Mouse (Mus musculus) macrophage (primary cell): ENCODE measurements around the gene Pcdh19. TPM values are rescaled to one million over a fixed set of nuclear protein-coding genes. Genes with fewer than 3 reads are reported as not detected.
"Not testable (repeated sequence)": the region's sequence is repeated elsewhere in the genome, so short reads cannot be mapped to it uniquely, and the experiment has no call there.

Source experiments
- H3K27ac ChIP-seq: fragments of 350-480 bp; formaldehyde crosslinking; 2 replicates; pipeline ENCODE4 v1.9.0; 2021
- H3K36me3 ChIP-seq: fragments of 350-480 bp; formaldehyde crosslinking; 2 replicates; pipeline ENCODE4 v1.9.0; 2021; ENCODE audit errors: inconsistent target
- H3K4me3 ChIP-seq: fragments of 350-480 bp; formaldehyde crosslinking; 2 replicates; pipeline ENCODE4 v1.9.0; 2021; ENCODE audit errors: inconsistent target
- H3K79me2 ChIP-seq: fragments of 350-480 bp; formaldehyde crosslinking; 2 replicates; pipeline ENCODE4 v1.9.0; 2021; ENCODE audit errors: inconsistent target
- WGBS: methylation state at CpG from one replicate; pipeline ENCODE4 v1.1.7; 2026; ENCODE audit warnings: inconsistent platforms; ENCODE audit not compliant: missing documents; 5-methylcytosine and 5-hydroxymethylcytosine counted together
- polyA plus RNA-seq: library from polyadenylated mRNA; stranded (reverse); fragments of 250-400 nt; gene quantifications from 3 replicates; pipeline ENCODE4 v1.2.4, GENCODE M21; 2018; ENCODE audit warnings: inconsistent platforms
- total RNA-seq, 78 experiments: library from RNA; depleted of rRNA; stranded (reverse); fragments of 250-400 nt; gene quantifications; 1 replicate in 9 of 78; 2 replicates in 24 of 78; 3 replicates in 43 of 78; 4 replicates in 2 of 78; pipeline ENCODE4 v1.2.4; 2018; ENCODE audit warnings: inconsistent platforms in 56 of 78

Gene Pcdh19
- total RNA-seq (2018; cell fraction: chromatin; rRNA removed) = 1 to 10 TPM in 1 of 26 experiments, under 1 TPM in 2, not detected in 23; 0.08 to 3.4 (median 0.11) TPM
- under 1 TPM in 1 of 26 experiments, not detected in 25; 0.03 TPM for total RNA-seq (2018; cell fraction: cytosol; rRNA removed)
- total RNA-seq (2018; cell fraction: nucleus; rRNA removed) = under 1 TPM in 3 of 26 experiments, not detected in 23; 0.07 to 0.58 (median 0.10) TPM
- not detected in 3 replicates for polyA plus RNA-seq

DNA sequence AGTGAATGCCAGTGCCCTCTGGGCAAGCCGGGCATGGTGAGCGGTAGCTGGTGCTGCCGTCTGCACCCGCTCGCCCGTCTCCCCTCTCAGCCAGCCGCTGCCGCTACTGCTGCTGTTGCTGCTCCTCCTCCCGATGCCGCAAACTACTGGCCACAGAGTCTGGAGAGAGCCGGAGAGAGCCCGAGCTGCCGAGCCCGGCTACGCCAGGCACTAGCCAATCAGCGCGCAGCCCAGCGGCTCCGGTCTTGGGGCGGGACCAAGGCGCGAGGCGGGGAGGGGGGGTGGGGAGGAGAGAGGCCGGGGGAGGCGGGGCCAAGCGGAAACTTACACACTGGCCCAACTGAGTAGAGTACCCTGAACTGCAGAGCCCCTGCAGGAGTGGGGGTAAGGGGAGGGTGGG is at the start of gene Pcdh19:
Pcdh19 (minus strand) TSS at position 148 of the 400 bp plus-strand sequence.
- whole genome bisulfite sequencing = 34% methylated on average over 24 of the region's 26 CpGs
- no peak within 1 kb of the TSS for H3K27ac ChIP-seq
- no peaks in the 10 kb centered on the region for H3K79me2 ChIP-seq
- no peak within 1 kb of the TSS for H3K4me3 ChIP-seq
- no peaks in the 10 kb centered on the region for H3K36me3 ChIP-seq

DNA sequence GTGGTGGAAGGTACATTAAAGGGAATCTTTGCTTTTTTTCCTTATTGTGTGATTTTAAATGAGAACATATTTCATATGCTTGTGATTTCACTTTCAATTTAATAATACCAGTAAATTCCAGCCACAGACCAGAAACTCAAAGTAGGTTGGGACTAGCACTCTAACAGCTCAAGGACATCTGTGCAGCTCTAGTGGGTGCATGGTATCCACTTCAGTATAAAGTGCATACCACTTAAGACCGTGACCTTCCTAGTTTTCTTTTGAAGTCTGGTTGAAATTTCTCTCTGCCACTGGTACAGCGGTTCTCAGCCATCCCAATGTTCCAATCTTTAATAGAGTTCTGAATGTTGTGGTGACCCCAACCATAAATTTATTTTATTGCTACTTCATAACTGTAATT is 47.1 kb upstream of the Pcdh19 start:
- no peaks in the 10 kb centered on the region for H3K79me2 ChIP-seq
- no peak overlapping the region for H3K27ac ChIP-seq
- WGBS = 80% methylated on average over 1 of the region's 2 CpGs
- no peak overlapping the region for H3K4me3 ChIP-seq
- no peaks in the 10 kb centered on the region for H3K36me3 ChIP-seq

DNA sequence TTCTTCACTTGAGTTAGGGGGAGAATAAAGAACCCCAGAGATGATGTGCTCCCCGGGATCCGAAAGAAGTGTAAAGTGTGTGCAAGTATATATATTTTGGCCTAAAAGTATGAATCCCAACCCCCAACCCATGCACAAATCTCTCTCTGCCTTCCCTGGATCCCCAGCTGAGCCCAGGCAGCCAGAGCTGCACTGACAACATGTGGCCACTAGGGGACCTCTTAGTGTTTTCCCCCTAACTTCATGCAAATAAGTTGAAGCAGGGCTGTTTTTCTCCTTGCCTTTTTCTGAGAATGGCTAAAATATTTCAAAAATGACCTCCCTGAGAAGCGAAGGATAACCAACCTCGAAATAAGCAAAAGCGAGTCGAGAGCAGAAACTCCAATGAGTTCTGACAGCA is 46.2 kb upstream of the Pcdh19 start:
- Histone ChIP-seq H3K4me3 (no peak overlapping the region), H3K36me3 (no peaks in the 10 kb centered on the region), H3K79me2 (no peaks in the 10 kb centered on the region), H3K27ac (no peak overlapping the region)
- WGBS = 70% methylated on average over 6 of the region's 6 CpGs

DNA sequence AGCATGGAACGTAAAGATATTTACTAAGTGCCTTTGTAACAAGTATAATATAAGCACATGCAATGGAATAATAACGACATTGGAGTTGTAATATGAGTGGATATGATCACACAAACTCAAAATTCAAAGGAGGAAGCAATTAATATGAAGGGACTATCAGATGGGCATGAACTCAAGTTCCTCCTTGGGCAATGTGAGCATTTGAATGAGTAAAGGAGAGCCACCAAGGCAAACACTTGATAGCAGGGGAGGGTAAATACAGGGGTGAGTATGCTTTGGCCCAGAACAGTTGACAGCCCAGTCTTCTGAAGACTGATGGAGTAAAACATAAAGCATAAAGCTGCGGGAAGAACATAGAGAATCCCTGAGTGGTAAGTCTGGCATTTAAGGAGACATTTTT is 32.7 kb upstream of the Pcdh19 start:
- H3K4me3 ChIP-seq = no peak overlapping the region
- no peaks in the 10 kb centered on the region for H3K36me3 ChIP-seq
- 91% methylated on average over 3 of the region's 3 CpGs for WGBS
- H3K27ac ChIP-seq = no peak overlapping the region
- no peaks in the 10 kb centered on the region for H3K79me2 ChIP-seq

DNA sequence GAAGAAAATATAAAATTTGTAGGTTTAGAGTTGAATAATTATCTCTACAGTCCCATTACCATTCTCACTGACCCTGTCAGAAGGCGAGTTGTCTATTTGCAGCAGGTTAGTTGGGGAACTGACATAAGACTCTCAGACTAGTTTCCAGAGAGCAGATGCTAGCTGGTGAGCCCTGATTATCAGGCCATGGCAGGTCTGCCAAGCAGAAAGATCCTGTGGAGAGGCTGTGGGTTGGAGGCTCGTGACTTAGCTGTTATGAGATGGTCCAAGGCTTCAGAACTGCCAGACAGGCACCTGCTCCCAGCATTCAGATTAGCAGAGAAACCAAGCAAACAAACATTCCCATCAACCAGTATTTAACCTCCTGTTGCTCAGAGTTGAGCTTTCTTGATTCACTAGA is 21.8 kb upstream of the Pcdh19 start:
- Histone ChIP-seq H3K27ac (no peak overlapping the region), H3K4me3 (no peak overlapping the region), H3K36me3 (no peaks in the 10 kb centered on the region), H3K79me2 (no peaks in the 10 kb centered on the region)
- WGBS = 71% methylated on average over 2 of the region's 2 CpGs

DNA sequence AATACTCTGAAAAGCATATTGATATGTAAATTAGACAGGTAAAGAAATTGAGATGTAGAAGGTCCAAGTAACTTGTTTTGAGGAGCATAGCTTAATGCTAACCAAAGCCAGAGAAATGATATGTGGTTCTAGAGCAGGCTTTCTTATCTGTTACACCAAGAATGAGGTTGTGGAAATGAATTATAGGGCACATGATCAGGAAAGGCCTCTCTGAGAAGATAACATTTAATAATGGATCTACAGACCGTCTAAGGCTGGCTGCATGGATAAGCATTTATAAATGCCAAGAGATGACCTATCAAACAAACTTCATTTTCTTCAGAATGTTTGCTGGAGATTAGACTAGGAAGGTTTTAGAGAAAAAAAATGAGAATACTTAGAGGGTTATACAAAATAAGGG is 14.1 kb upstream of the Pcdh19 start:
- no peaks in the 10 kb centered on the region for H3K79me2 ChIP-seq
- WGBS = 75% methylated on average over 1 of the region's 1 CpGs

DNA sequence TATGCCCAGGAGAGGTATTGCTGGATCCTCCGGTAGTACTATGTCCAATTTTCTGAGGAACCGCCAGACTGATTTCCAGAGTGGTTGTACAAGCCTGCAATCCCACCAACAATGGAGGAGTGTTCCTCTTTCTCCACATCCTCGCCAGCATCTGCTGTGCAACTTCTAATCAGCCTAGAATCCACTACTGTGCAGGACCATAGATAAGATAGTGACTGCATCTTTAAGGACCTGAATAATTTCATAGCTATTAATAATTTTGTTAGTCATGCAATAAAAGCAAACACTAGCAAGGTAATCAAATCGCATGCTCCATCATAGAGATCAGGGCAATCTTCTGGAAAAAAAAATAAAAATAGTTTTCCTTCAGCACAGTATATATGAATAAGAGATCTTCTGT is 9.1 kb upstream of the Pcdh19 start:
- H3K27ac ChIP-seq, H3K4me3 ChIP-seq, H3K79me2 ChIP-seq, H3K36me3 ChIP-seq: not testable (repeated sequence)
- 100% methylated on average over 1 of the region's 4 CpGs for WGBS

More for the DNA sequence above, 14.1 kb upstream of the Pcdh19 start:
- no peaks in the 10 kb centered on the region for H3K36me3 ChIP-seq
- no peak overlapping the region for H3K4me3 ChIP-seq
- no peak overlapping the region for H3K27ac ChIP-seq

DNA sequence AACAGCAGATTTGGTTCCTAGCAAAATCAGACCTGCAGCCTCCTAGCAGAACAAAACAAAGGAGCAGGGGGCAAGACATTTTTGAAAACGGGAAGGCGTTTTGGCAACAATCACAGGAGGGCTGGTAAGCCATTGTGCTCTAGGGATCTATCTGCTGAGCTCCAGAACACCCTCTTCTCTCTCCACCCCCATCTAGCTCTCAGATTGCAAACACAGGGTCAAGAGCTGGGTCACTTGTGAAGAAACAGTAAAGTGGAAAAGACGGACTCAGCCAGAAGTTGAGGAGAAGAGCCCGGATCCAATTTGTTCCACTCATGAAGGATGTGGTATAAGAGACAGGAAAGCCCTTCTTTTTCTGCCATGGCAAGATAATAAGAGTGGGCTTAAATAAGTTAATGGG is 7.7 kb upstream of the Pcdh19 start:
- 40% methylated on average over 4 of the region's 4 CpGs for WGBS
- no peak overlapping the region for H3K27ac ChIP-seq
- no peak overlapping the region for H3K4me3 ChIP-seq
- H3K79me2 ChIP-seq = no peaks in the 10 kb centered on the region
- H3K36me3 ChIP-seq = no peaks in the 10 kb centered on the region

DNA sequence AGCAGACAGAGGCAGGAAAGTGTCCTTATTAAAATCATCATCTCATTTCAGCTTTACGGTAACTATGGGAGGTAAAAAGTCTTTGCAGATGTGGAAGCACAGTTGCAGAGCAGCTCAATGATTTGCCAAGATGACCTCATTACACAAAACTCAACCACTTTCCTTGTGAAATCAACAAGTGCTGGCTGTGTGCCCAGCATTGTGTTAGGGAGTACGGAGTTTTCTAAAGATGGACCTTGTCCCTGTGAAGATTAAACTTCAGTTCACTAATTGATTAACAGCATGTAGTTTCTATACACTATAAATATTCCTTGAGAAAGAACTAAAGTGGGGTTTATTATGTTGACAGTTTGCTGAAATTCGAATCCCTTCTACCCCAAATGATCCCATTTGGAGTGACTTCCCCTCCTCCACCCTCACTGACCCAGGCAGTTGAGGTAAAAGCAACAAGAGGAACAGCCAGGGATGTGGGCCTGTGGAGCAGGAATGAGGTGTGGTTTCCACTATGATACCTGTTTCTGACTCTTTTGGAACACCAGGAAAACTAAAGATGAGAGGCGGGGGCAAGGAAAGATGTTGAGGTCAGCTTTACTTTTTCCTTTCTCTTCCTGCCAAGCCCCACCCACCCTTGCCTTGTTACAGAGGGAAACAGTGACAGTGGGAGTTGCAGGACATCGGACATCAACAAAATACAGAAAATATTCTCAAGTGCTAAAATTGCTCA is 4.4 kb upstream of the Pcdh19 start:
- WGBS = 79% methylated on average over 4 of the region's 5 CpGs
- no peaks in the 10 kb centered on the region for H3K79me2 ChIP-seq
- H3K36me3 ChIP-seq = no peaks in the 10 kb centered on the region
- no peak overlapping the region for H3K27ac ChIP-seq
- no peak overlapping the region for H3K4me3 ChIP-seq

DNA sequence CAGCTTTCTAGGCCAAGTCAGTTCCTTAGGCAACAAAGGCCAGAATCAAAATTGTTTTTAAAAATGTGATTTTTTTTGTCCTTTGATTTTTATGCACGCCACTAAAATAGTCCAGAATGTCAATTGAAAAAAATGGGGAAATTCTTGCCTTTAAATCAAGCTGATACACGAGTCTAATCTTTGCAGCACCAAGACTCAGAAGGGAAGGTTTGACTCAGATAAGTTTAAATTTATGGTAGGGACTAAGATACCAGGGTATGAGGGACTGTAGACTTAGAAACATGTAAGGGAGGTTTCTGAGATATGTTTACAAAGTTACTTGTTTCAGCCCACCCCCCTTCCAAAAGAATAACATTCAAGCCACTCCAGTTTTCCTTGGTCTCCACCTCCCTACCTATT is 3.6 kb upstream of the Pcdh19 start:
- no peaks in the 10 kb centered on the region for H3K79me2 ChIP-seq
- no peaks in the 10 kb centered on the region for H3K36me3 ChIP-seq
- no peak overlapping the region for H3K27ac ChIP-seq
- no peak overlapping the region for H3K4me3 ChIP-seq
- WGBS = 44% methylated on average over 2 of the region's 2 CpGs

DNA sequence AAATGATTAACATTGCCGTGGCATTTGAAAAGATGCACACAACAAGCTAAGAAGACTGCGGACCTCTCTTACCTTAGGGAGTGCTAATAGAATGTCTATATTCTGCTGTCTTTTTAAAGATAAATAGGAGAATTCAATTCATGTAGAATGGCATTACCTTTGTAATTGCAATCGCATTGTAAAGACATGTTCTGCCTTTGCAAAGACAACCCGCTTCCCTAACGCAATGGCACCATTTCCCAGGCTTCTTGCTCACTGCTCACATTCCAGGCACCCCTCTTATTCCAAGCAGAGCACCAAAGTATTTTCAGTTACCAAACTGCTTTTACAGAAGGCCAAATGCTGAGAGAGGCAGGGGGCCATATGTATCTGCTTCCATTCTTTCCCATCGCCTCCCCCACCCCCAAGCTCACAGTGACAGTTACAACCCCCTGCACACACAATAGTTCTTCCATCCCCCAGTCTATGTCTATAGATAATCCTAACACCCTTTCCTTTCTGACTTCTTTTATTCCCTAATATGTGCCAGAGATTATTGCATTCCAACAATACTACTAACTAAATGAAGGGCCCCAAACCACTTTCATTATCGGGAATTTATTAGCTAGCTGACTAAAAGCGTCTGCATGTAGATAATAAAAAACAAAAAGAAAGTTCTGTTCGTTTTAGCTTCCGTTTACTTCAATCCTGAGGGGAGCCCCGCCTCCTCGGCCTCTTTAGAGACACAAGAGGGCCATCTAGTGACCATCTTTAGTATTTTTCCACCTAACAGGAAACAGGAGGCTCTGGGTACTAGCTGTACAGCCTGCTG is 3.0 kb upstream of the Pcdh19 start:
- no peak overlapping the region for H3K4me3 ChIP-seq
- no peaks in the 10 kb centered on the region for H3K79me2 ChIP-seq
- H3K27ac ChIP-seq = no peak overlapping the region
- no peaks in the 10 kb centered on the region for H3K36me3 ChIP-seq
- 18% methylated on average over 12 of the region's 12 CpGs for WGBS

DNA sequence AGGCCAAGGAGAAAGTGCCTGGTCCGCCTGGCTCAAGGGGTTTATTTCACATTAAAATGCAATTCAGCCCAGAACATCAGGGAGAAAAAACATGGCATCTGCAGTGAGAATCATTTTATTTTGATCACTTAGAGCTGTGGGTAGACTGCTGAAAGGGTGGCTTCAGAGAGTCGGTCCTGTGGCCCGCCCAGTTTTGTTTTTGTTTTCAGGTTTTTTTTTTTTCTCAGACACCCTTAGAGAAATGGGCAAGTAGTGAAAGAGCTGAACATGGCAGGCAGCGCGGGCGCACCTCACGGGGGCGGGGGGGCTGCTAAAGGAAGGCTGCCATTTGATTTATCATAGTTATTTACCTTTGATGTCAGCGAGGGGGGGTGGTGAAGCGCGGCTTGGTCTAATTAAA is 2.0 kb upstream of the Pcdh19 start:
- H3K79me2 ChIP-seq = no peaks in the 10 kb centered on the region
- H3K4me3 ChIP-seq = no peak overlapping the region
- H3K27ac ChIP-seq = no peak overlapping the region
- WGBS = 19% methylated on average over 11 of the region's 11 CpGs
- H3K36me3 ChIP-seq = no peaks in the 10 kb centered on the region

DNA sequence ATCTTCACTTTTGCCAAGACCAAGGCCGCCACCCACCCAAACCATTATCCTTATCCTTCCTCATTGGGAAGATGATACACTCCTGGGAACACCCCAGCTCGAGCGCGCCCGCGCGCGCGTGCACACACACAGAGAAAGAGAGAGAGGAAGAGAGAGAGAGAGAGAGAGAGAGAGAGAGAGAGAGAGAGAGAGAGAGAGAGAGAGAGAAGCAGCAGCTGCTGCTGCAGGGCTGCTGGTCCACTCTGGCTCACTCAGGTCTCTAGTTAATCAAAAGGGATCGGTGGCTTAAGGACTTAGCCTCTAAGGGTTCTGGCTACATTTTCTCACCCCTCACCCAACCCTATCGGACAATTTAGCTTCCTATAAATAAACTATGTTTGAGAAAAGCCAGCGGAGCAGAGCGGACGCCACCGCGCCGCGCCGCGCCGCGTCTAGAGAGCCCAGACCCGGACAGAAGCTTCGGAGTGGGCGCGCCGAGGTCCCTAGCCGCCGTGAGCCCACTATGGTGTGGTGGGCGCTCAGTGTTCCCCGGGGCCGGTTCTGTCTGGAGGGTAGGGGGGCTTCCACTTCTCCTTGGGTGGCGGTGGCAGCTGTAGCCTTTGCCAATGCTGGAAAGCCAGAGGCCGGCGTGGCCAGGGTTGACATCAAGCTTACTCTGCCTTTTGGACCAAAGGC is 926 bp upstream of the Pcdh19 start:
- no peak overlapping the region for H3K4me3 ChIP-seq
- no peaks in the 10 kb centered on the region for H3K79me2 ChIP-seq
- no peak overlapping the region for H3K27ac ChIP-seq
- H3K36me3 ChIP-seq = no peaks in the 10 kb centered on the region
- 18% methylated on average over 18 of the region's 35 CpGs for WGBS

DNA sequence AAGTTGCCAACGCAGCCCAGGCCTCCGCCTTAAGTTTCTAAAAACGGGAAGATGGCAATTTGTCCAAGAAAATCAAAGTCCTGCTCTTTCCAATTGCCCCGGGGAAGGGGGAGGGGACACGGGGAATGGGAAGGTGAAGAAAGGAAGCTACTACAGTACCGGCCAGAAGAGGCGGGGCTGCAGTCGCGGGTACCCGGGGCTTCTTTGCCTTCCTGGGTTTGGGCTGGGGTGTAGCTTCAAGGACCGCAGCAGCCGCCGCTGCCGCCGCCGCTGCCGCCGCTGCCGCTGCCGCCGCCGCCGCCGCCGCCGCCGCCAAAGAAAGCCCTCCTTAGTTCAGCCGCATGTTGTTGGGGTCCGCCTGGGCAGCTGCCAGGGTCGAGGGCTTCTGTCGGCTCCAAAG is 631 bp downstream of the Pcdh19 start:
- Histone ChIP-seq H3K27ac (no peak overlapping the region), H3K79me2 (no peaks in the 10 kb centered on the region), H3K36me3 (no peaks in the 10 kb centered on the region), H3K4me3 (no peak overlapping the region)
- WGBS = 12% methylated on average over 14 of the region's 31 CpGs
